Mouse (Mus musculus): Measurements from ENCODE around the gene Ankdd1a. TPM values are rescaled to one million over a fixed set of nuclear protein-coding genes. Genes with fewer than 3 reads are reported as not detected.

The Ankdd1a gene
- total RNA-seq, 1 experiment: not detected

DNA sequence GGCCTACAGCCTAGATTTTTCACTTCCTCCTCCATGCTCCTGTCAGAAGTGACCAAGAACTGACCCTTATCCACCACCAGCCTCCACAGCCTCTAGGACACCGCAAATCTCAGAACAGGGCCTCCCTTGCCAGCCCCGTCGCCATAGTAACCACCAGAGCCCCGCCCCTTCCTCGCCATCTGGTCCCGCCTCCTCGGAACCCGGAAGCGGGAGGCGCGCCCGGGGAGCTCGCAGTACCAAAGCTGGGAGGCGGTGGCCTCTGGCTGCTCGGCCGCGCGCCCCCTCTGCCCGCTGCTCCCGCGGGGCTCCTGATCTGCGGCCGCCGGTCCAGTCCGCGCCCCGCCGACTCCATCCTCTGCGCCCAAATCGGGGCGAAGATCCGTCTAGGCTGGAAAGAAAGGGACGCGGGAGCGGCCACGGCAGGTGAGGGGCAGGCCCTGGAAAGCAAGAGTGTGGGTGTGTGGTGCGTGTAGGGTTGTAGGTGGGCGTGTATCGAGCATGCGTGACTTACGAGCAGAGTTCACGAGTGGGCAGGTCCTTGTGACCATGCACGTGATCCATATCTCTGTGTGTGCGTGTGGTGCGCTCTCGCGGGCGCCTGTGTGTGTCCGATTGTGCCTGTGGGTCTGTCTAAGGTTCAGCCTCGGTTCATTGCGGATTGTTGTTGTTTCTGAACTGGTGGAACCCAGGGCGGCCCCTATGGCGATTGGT, 59.1 kb downstream of the Ankdd1a start, which contains the start of gene Spg21:
Spg21 (plus strand) TSS at position 216 of the 711 bp plus-strand sequence.
- Histone ChIP-seq H3K9ac (ENCODE audit: insufficient read depth, low read depth, low read length, poor library complexity, severe bottlenecking) (peak within 1 kb of the TSS; percentile 89), H3K9me3 (ENCODE audit: control insufficient read depth, insufficient read depth, low read depth, low read length) (no peaks in the 10 kb centered on the region), H3K27ac (ENCODE audit: insufficient read depth, low read depth, low read length, poor library complexity, severe bottlenecking) (peak within 1 kb of the TSS; percentile 30; the same call in 1 of the 2 replicates), H3K4me1 (ENCODE audit: control insufficient read depth in 2 of 2, insufficient read depth in 2 of 2, low read length in 2 of 2, poor library complexity in 1 of 2) (no peaks in the 10 kb centered on the region), H3K36me3 (ENCODE audit: control insufficient read depth, insufficient read depth, low read length, poor library complexity, severe bottlenecking) (no peaks in the 10 kb centered on the region), H3K4me3 (ENCODE audit: insufficient read depth in 1 of 2, low read depth in 1 of 2, low read length in 2 of 2, poor library complexity in 1 of 2, severe bottlenecking in 1 of 2) (peak within 1 kb of the TSS; percentile 93 to 95)
- in situ Hi-C loops (cut with MboI; ENCODE audit: low sequenced_read_pairs in 2 of 2, unreplicated experiment in 2 of 2): no loop called here
- DNase-seq (ENCODE audit: low read depth, low spot score): peak; percentile 91
- no peak for TF ChIP-seq CHD2 (IDR thresholded peaks at IDR 0.05; ENCODE audit: low read depth, low read length)
- TF ChIP-seq HCFC1 (IDR thresholded peaks at IDR 0.05; ENCODE audit: borderline replicate concordance, insufficient read depth, low read length): peak; percentile 25; the same call in 1 of the 2 replicates

DNA sequence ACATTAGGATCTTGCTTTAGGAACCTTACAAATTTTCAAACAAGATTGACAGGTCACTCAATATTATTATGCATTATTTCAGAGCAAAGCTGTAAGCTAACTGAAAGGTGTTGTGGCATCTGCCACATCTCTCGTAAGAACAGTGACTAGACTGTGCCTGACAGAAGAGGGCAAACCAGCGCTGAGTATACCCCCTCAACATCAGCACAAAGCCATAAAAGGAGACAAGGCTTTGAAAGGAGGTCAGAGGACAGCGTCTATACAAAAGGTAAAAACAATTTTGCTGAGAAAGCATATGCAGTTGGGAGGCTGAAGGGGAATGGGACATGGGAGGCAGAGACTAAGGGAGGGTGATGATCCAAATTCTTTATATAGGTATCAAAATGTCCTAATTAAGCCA, 59.8 kb downstream of the Ankdd1a start:
- no peak for DNase-seq (ENCODE audit: low read depth, low spot score)
- H3K27ac ChIP-seq (ENCODE audit: insufficient read depth, low read depth, low read length, poor library complexity, severe bottlenecking): no peak overlapping the region

DNA sequence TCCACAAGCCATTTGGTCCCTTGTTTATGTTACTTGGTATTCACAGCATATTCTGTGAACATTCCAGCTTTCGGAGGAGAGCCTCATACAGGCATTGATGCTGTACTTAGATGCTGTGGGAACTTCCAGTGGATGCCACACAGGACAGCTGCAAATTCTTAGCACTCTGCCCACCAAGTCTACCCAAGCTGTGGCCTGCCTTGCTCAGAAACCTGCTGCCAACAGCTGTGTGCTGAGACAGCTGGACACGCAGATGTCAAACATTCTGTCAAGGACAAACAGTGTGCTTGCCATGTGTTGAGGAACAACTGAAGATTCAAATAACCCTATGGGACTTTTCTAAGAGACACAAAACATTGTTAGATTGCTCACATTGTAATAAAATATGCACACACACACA, 61.0 kb downstream of the Ankdd1a start:
- no peak overlapping the region for H3K9ac ChIP-seq (ENCODE audit: insufficient read depth, low read depth, low read length, poor library complexity, severe bottlenecking)
- H3K9me3 ChIP-seq (ENCODE audit: control insufficient read depth, insufficient read depth, low read depth, low read length): no peaks in the 10 kb centered on the region
- TF ChIP-seq HCFC1 (IDR thresholded peaks at IDR 0.05; ENCODE audit: borderline replicate concordance, insufficient read depth, low read length) (no peak), MAFK (IDR thresholded peaks at IDR 0.05; ENCODE audit: insufficient read depth, low read depth, low read length) (no peak), ZNF384 (IDR thresholded peaks at IDR 0.05; ENCODE audit: low read depth, low read length) (no peak)
- H3K4me1 ChIP-seq (ENCODE audit: control insufficient read depth in 2 of 2, insufficient read depth in 2 of 2, low read length in 2 of 2, poor library complexity in 1 of 2): no peaks in the 10 kb centered on the region
- H3K36me3 ChIP-seq (ENCODE audit: control insufficient read depth, insufficient read depth, low read length, poor library complexity, severe bottlenecking): no peaks in the 10 kb centered on the region
- DNase-seq (ENCODE audit: low read depth, low spot score): no peak
- no peak overlapping the region for H3K27ac ChIP-seq (ENCODE audit: insufficient read depth, low read depth, low read length, poor library complexity, severe bottlenecking)
- in situ Hi-C loops (cut with MboI; ENCODE audit: low sequenced_read_pairs in 2 of 2, unreplicated experiment in 2 of 2): no loop called here
- H3K4me3 ChIP-seq (ENCODE audit: insufficient read depth in 1 of 2, low read depth in 1 of 2, low read length in 2 of 2, poor library complexity in 1 of 2, severe bottlenecking in 1 of 2): no peak overlapping the region

More for the DNA sequence above, 59.8 kb downstream of the Ankdd1a start:
- Histone ChIP-seq H3K9ac (ENCODE audit: insufficient read depth, low read depth, low read length, poor library complexity, severe bottlenecking) (no peak overlapping the region), H3K4me1 (ENCODE audit: control insufficient read depth in 2 of 2, insufficient read depth in 2 of 2, low read length in 2 of 2, poor library complexity in 1 of 2) (no peaks in the 10 kb centered on the region), H3K4me3 (ENCODE audit: insufficient read depth in 1 of 2, low read depth in 1 of 2, low read length in 2 of 2, poor library complexity in 1 of 2, severe bottlenecking in 1 of 2) (no peak overlapping the region), H3K9me3 (ENCODE audit: control insufficient read depth, insufficient read depth, low read depth, low read length) (no peaks in the 10 kb centered on the region), H3K36me3 (ENCODE audit: control insufficient read depth, insufficient read depth, low read length, poor library complexity, severe bottlenecking) (no peaks in the 10 kb centered on the region)
- in situ Hi-C loops (cut with MboI; ENCODE audit: low sequenced_read_pairs in 2 of 2, unreplicated experiment in 2 of 2): no loop called here
- no peak for TF ChIP-seq ZNF384 (IDR thresholded peaks at IDR 0.05; ENCODE audit: low read depth, low read length)
- TF ChIP-seq HCFC1 (IDR thresholded peaks at IDR 0.05; ENCODE audit: borderline replicate concordance, insufficient read depth, low read length): no peak
- no peak for TF ChIP-seq ZC3H11A (IDR thresholded peaks at IDR 0.05; ENCODE audit: borderline replicate concordance, low read depth, low read length)
- TF ChIP-seq MAFK (IDR thresholded peaks at IDR 0.05; ENCODE audit: insufficient read depth, low read depth, low read length): no peak
- no peak for TF ChIP-seq CHD2 (IDR thresholded peaks at IDR 0.05; ENCODE audit: low read depth, low read length)

DNA sequence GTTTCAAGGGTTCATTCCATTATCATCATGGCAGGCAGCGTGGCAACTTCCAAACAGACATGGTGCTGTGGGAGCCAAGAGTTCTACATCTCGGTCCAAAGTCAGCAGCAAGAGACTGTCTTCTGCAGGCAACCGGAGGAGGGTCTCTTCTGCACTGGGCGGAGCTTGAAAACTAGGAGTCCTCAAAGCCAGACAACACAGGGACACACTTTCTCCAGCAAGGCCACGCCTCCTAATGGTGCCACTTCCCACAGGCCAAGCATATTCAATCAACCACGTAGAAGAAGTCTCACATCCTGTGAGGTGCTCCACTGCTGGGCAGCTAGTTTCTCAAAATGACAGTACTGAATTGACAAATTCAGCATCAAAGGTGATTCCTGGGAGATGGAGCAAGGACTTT, 72.0 kb downstream of the Ankdd1a start:
- no peaks in the 10 kb centered on the region for H3K9me3 ChIP-seq (ENCODE audit: control insufficient read depth, insufficient read depth, low read depth, low read length)
- in situ Hi-C loops (cut with MboI; ENCODE audit: low sequenced_read_pairs in 2 of 2, unreplicated experiment in 2 of 2): no loop called here
- no peak overlapping the region for H3K4me3 ChIP-seq (ENCODE audit: insufficient read depth in 1 of 2, low read depth in 1 of 2, low read length in 2 of 2, poor library complexity in 1 of 2, severe bottlenecking in 1 of 2)
- H3K27ac ChIP-seq (ENCODE audit: insufficient read depth, low read depth, low read length, poor library complexity, severe bottlenecking): no peak overlapping the region
- TF ChIP-seq HCFC1 (IDR thresholded peaks at IDR 0.05; ENCODE audit: borderline replicate concordance, insufficient read depth, low read length) (no peak), CHD2 (IDR thresholded peaks at IDR 0.05; ENCODE audit: low read depth, low read length) (no peak), ZC3H11A (IDR thresholded peaks at IDR 0.05; ENCODE audit: borderline replicate concordance, low read depth, low read length) (no peak), MAFK (IDR thresholded peaks at IDR 0.05; ENCODE audit: insufficient read depth, low read depth, low read length) (no peak), ZNF384 (IDR thresholded peaks at IDR 0.05; ENCODE audit: low read depth, low read length) (no peak)
- no peak for DNase-seq (ENCODE audit: low read depth, low spot score)
- no peaks in the 10 kb centered on the region for H3K4me1 ChIP-seq (ENCODE audit: control insufficient read depth in 2 of 2, insufficient read depth in 2 of 2, low read length in 2 of 2, poor library complexity in 1 of 2)
- peaks cover 7% of the 10 kb centered on the region; the same call in 1 of the 2 replicates for H3K36me3 ChIP-seq (ENCODE audit: control insufficient read depth, insufficient read depth, low read length, poor library complexity, severe bottlenecking)
- no peak overlapping the region for H3K9ac ChIP-seq (ENCODE audit: insufficient read depth, low read depth, low read length, poor library complexity, severe bottlenecking)

DNA sequence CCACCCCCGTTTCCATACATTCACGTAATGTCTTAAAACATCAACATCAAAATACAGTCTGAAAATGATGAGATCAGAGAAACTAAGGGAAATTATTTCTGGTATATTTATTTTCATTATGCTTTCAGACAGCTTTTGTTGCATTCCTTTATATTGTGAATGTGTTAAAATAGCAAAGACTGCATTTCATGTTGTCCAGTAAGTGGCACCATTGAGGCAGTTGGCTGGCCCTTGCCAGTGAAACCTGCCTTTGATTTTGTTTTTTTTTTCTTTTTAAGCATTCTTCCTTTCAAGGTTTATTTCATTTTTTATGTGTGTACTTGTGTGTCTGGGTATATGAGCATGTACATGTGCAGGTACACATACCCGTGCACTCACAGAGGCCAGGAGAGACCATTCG, 75.3 kb downstream of the Ankdd1a start:
- in situ Hi-C loops (cut with MboI; ENCODE audit: low sequenced_read_pairs in 2 of 2, unreplicated experiment in 2 of 2): no loop called here
- no peak overlapping the region for H3K9ac ChIP-seq (ENCODE audit: insufficient read depth, low read depth, low read length, poor library complexity, severe bottlenecking)
- H3K27ac ChIP-seq (ENCODE audit: insufficient read depth, low read depth, low read length, poor library complexity, severe bottlenecking): no peak overlapping the region
- TF ChIP-seq ZNF384 (IDR thresholded peaks at IDR 0.05; ENCODE audit: low read depth, low read length) (no peak), CHD2 (IDR thresholded peaks at IDR 0.05; ENCODE audit: low read depth, low read length) (no peak)
- no peaks in the 10 kb centered on the region for H3K9me3 ChIP-seq (ENCODE audit: control insufficient read depth, insufficient read depth, low read depth, low read length)
- DNase-seq (ENCODE audit: low read depth, low spot score): no peak
- H3K4me3 ChIP-seq (ENCODE audit: insufficient read depth in 1 of 2, low read depth in 1 of 2, low read length in 2 of 2, poor library complexity in 1 of 2, severe bottlenecking in 1 of 2): no peak overlapping the region
- no peaks in the 10 kb centered on the region for H3K4me1 ChIP-seq (ENCODE audit: control insufficient read depth in 2 of 2, insufficient read depth in 2 of 2, low read length in 2 of 2, poor library complexity in 1 of 2)
- H3K36me3 ChIP-seq (ENCODE audit: control insufficient read depth, insufficient read depth, low read length, poor library complexity, severe bottlenecking): peaks cover 10% of the 10 kb centered on the region; the same call in 1 of the 2 replicates

Other genes starting within 250 kb of the Ankdd1a start
- 17.3 and 24.1 TPM in 2 replicates for gene Clpx, start 225.9 kb downstream of the Ankdd1a start, total RNA-seq (2012; rRNA removed)
- gene Pdcd7, start 174.1 kb downstream of the Ankdd1a start, total RNA-seq (2012; rRNA removed): 23.7 and 27.5 TPM in 2 replicates
- 4.5 and 8.5 TPM in 2 replicates for gene Ubap1l, start 159.2 kb downstream of the Ankdd1a start, total RNA-seq (2012; rRNA removed)
- gene Kbtbd13, start 128.5 kb downstream of the Ankdd1a start, total RNA-seq (2012; rRNA removed): 0.71 and 1.1 TPM in 2 replicates
- gene Rasl12, start 121.7 kb downstream of the Ankdd1a start, total RNA-seq (2012; rRNA removed): 0.18 and 0.21 TPM in 2 replicates
- gene Slc51b, start 97.2 kb downstream of the Ankdd1a start, total RNA-seq (2012; rRNA removed): not detected in 2 replicates
- gene Mtfmt, start 84.4 kb downstream of the Ankdd1a start, total RNA-seq (2012; rRNA removed): 9.1 and 9.6 TPM in 2 replicates
- gene Spg21, start 59.2 kb downstream of the Ankdd1a start, total RNA-seq (2012; rRNA removed): 28.5 and 31.7 TPM in 2 replicates
- gene Plekho2, start 59.8 kb upstream of the Ankdd1a start, total RNA-seq (2012; rRNA removed): 3.4 and 5.4 TPM in 2 replicates
- 31.8 and 53.8 TPM in 2 replicates for gene Pif1, start 67.0 kb upstream of the Ankdd1a start, total RNA-seq (2012; rRNA removed)
- 44.7 and 64.5 TPM in 2 replicates for gene Rbpms2, start 109.5 kb upstream of the Ankdd1a start, total RNA-seq (2012; rRNA removed)
- 30.1 and 51.5 TPM in 2 replicates for gene Oaz2, start 147.8 kb upstream of the Ankdd1a start, total RNA-seq (2012; rRNA removed)

All from ES-E14 (cell line).